Mouse (Mus musculus): ENCODE measurements around the gene Gm4491. TPM values are rescaled to one million over a fixed set of nuclear protein-coding genes. Genes with fewer than 3 reads are reported as not detected.

The Gm4491 gene
- polyA plus RNA-seq, 1 experiment from 2014 or later, result not detected

DNA sequence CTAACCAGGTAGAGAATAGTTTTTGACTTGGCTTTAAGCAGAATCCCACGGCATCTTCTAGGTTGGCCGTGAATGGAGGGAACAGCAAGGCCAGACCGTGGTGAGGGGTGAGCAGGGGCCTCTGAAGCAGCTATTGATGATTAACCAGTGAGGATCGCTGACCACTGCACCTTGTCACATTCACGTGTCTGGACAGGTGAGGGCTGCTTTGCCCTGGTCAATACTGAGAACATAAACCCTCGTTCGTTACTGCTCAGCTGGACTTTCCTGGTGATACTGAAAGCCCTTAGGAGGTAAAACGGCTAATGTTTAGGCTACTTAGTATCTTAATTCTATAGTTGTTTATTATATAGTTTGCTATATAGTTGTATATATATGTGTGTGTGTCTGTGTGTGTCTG, 8.6 kb downstream of the Gm4491 start:
- 69% methylated on average over 8 of the region's 8 CpGs for WGBS
- H3K9ac ChIP-seq, result no peak overlapping the region
- no peaks in the 10 kb centered on the region for H3K36me3 ChIP-seq
- H3K27ac ChIP-seq (ENCODE audit: poor library complexity, severe bottlenecking), result no peak overlapping the region
- no peak overlapping the region for H3K4me2 ChIP-seq
- H3K4me1 ChIP-seq (replicated peaks), result peaks cover 6% of the 10 kb centered on the region
- no peak overlapping the region for H3K4me3 ChIP-seq
- ATAC-seq (ENCODE audit: insufficient number of reproducible peaks, low FRiP score), result no peak
- H3K9me3 ChIP-seq (replicated peaks), result no peaks in the 10 kb centered on the region
- peaks cover 66% of the 10 kb centered on the region for H3K27me3 ChIP-seq (replicated peaks)

DNA sequence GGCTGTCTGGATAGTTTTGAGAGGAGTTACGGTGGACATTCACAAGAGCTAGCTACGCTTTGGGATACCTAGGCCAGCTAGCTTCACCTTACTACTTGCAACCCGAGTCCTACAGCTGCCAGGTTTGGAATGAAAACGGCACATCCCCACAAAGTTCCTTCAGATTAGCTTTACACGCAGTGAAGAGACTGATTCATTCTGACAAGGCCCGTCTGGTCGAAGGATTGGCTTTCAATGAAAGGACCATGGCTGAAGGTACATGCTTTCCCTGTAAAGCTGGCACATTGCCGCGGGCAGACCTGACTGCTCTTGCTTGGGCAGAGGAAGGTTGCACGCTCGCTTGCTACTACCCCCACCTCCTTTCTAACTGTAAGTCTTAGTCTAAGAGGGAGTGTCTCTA, 10.0 kb downstream of the Gm4491 start:
- Histone ChIP-seq H3K9me3 (replicated peaks) (no peaks in the 10 kb centered on the region), H3K9ac (no peak overlapping the region), H3K4me2 (no peak overlapping the region), H3K4me3 (no peak overlapping the region), H3K27ac (ENCODE audit: poor library complexity, severe bottlenecking) (no peak overlapping the region), H3K4me1 (replicated peaks) (peaks cover 6% of the 10 kb centered on the region), H3K27me3 (replicated peaks) (peaks cover 70% of the 10 kb centered on the region), H3K36me3 (no peaks in the 10 kb centered on the region)
- ATAC-seq (ENCODE audit: insufficient number of reproducible peaks, low FRiP score), result no peak
- WGBS, result 46% methylated on average over 11 of the region's 11 CpGs

DNA sequence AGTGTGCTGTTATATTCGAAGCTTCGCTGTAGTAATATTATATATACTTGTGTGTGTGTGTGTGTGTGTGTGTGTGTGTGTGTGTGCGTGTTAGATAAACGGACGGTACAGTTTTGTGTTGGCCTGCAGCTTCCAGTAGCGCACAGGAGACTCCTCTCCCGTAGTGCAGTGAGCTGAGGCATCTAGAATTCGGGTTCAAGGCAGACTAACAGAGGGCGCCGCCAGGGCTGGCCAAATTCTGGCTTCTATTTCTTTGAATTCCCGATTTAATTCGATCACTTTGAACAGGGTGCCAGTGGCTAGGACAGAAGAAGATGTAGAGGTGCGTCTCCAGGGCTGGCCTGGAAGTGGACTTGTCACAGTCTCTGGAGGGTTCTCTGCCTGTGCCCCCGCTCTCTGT, 10.6 kb downstream of the Gm4491 start:
- Histone ChIP-seq H3K4me2 (peak overlapping the region; percentile 100), H3K27me3 (replicated peaks) (peaks cover 76% of the 10 kb centered on the region), H3K27ac (ENCODE audit: poor library complexity, severe bottlenecking) (no peak overlapping the region), H3K9me3 (replicated peaks) (no peaks in the 10 kb centered on the region), H3K4me3 (peak overlapping the region; percentile 69), H3K36me3 (no peaks in the 10 kb centered on the region), H3K9ac (no peak overlapping the region), H3K4me1 (replicated peaks) (peaks cover 6% of the 10 kb centered on the region)
- ATAC-seq (ENCODE audit: insufficient number of reproducible peaks, low FRiP score), result no peak
- 11% methylated on average over 14 of the region's 14 CpGs for WGBS

DNA sequence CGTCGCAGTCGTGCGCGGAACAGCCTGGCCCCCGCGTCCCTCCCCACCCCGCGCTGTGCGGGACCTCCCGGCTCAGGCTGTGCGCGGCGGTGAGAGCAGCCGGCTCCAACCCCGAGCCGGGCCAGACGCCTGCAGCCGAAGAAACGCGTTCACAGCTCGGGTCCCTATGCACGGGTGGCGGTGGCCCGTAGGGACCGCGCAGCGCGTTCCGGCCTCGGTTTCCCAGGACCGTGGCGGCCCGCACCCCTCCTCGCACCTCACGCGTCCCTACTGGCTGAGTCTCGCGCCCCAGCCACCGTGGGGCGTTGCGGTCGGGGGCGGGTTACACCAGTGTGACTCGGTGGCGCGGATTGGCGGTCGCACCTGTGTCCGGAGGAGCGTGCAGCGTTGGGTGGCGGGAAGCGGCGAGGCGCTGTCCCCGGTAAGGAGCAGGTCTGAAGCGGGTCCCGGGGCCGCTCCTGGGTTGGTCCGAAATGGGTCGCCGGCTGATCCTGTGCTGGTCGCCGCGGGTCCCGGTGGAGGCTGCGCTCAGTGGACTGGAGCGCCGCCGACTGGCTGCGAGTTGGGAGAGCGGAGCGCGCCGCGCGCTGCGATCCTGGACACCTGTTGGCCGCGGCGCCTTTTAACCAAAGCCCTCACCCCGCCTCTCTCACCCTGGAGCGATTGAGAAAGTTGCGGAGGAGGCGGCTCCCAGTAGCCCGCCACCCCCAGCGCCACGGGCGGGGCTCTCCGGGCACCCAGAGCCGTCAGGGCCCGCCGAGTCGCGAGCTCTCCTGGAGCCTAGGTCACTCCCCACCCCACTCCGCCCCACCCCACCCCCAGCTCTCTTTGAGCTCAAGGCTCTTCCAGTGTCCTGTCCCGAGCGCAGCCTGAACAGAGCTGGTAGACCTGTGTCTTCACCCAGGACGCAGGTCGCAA, 11.3 kb downstream of the Gm4491 start, which contains the start of gene Gjb2:
Gjb2 (minus strand) TSS at position 597 of the 918 bp plus-strand sequence.
- Histone ChIP-seq H3K27ac (ENCODE audit: poor library complexity, severe bottlenecking) (no peak within 1 kb of the TSS), H3K4me2 (peak within 1 kb of the TSS; percentile 100), H3K9me3 (replicated peaks) (no peaks in the 10 kb centered on the region), H3K4me3 (peak within 1 kb of the TSS; percentile 69), H3K27me3 (replicated peaks) (peaks cover 82% of the 10 kb centered on the region), H3K4me1 (replicated peaks) (peaks cover 6% of the 10 kb centered on the region), H3K36me3 (no peaks in the 10 kb centered on the region), H3K9ac (peak within 1 kb of the TSS; percentile 64)
- WGBS, result under 1% methylated on average over 100 of the region's 101 CpGs
- ATAC-seq (ENCODE audit: insufficient number of reproducible peaks, low FRiP score), result no peak

DNA sequence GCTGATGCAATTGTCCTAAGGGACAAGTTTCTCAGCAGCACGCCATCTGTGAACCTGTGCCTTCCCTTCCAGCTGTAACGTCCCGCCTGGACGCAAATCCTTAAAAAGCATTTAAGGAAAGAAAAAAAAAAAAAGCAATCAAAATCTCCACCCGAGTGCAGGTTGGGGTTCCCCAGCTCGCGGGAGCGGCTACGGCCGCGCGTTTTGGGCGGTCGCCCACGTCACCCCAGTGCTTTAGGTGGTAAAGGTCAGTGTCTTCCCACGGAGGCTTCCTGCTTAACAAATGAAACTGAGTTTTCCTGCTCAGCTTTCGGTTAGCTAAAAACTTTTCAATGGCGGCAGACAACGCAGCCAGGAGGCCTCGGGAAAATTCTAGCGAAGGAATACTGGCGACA, 12.0 kb downstream of the Gm4491 start:
- H3K9ac ChIP-seq, result peak overlapping the region; percentile 64
- H3K4me1 ChIP-seq (replicated peaks), result peaks cover 6% of the 10 kb centered on the region
- peaks cover 82% of the 10 kb centered on the region for H3K27me3 ChIP-seq (replicated peaks)
- WGBS, result 3% methylated on average over 22 of the region's 22 CpGs
- no peaks in the 10 kb centered on the region for H3K36me3 ChIP-seq
- no peak for ATAC-seq (ENCODE audit: insufficient number of reproducible peaks, low FRiP score)
- H3K9me3 ChIP-seq (replicated peaks), result no peaks in the 10 kb centered on the region
- H3K4me3 ChIP-seq, result peak overlapping the region; percentile 69
- H3K27ac ChIP-seq (ENCODE audit: poor library complexity, severe bottlenecking), result no peak overlapping the region
- peak overlapping the region; percentile 100 for H3K4me2 ChIP-seq

DNA sequence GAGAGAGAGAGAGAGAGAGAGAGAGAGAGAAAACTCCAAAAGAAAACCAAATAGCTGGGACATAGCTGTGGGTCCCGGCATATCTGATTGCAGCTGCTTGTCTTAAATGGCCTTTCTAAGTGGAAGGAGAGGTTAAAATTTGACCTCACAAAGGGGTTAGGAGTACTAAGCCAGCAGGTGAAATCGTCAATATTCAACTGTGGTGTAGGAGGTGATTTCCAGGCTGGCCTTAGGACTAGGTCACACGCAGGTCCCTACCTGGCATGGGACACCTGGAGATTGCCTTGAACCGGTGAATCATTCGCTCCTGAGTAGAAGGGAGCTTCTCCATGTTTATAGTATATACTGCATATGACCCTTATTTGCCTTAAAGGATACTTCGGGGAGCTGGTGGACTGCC, 12.6 kb downstream of the Gm4491 start:
- Histone ChIP-seq H3K4me2 (no peak overlapping the region), H3K36me3 (no peaks in the 10 kb centered on the region)
- 55% methylated on average over 6 of the region's 6 CpGs for WGBS

DNA sequence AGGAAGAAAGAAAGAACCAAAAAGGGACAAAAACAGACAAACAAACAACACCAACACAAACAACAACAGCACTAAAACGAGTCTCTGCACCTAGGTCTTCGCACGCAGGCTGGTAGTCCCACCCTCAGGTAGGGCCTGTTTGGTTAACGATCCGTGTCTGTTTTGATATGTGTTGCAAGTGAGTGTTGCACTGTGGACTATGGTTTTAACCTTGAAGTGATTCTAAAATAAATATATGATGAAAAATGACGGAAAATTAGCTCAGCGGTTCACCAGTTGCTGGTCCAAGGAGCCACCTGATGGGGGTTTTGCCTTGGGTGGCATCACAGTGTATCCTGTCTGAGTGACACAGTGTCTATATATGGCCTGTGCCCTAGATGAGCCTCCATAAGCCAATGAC, 14.1 kb downstream of the Gm4491 start:
- 77% methylated on average over 7 of the region's 7 CpGs for WGBS
- ATAC-seq (ENCODE audit: insufficient number of reproducible peaks, low FRiP score), result no peak
- no peak overlapping the region for H3K4me3 ChIP-seq
- H3K36me3 ChIP-seq, result no peaks in the 10 kb centered on the region
- no peak overlapping the region for H3K4me2 ChIP-seq
- H3K27ac ChIP-seq (ENCODE audit: poor library complexity, severe bottlenecking), result no peak overlapping the region
- peaks cover 68% of the 10 kb centered on the region for H3K27me3 ChIP-seq (replicated peaks)
- H3K9me3 ChIP-seq (replicated peaks), result no peaks in the 10 kb centered on the region
- H3K4me1 ChIP-seq (replicated peaks), result peaks cover 6% of the 10 kb centered on the region
- no peak overlapping the region for H3K9ac ChIP-seq

More for the DNA sequence above, 12.6 kb downstream of the Gm4491 start:
- no peaks in the 10 kb centered on the region for H3K9me3 ChIP-seq (replicated peaks)
- no peak overlapping the region for H3K9ac ChIP-seq
- no peak overlapping the region for H3K4me3 ChIP-seq
- ATAC-seq (ENCODE audit: insufficient number of reproducible peaks, low FRiP score), result no peak
- peaks cover 78% of the 10 kb centered on the region for H3K27me3 ChIP-seq (replicated peaks)
- no peak overlapping the region for H3K27ac ChIP-seq (ENCODE audit: poor library complexity, severe bottlenecking)
- peaks cover 6% of the 10 kb centered on the region for H3K4me1 ChIP-seq (replicated peaks)

DNA sequence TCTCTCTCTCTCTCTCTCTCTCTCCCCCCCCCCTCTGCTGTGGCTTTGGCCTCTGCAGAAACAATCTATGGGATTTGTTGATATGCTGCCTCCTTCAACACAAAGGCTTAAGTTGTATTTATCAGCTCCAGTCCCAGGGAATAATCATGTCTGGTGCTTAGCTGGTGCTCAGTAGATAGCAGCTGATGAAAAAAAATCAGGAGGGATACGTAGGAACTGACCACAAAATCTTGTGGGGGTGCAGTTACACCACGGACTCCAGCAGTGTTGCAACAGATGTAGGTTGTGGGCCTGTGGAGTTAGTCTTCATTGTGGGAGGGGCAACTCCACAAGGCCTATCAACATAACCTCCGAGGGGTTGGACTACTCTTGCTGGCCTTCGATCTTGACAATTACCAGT, 19.8 kb downstream of the Gm4491 start:
- H3K36me3 ChIP-seq, result no peaks in the 10 kb centered on the region
- H3K27me3 ChIP-seq (replicated peaks), result peaks cover 16% of the 10 kb centered on the region
- no peaks in the 10 kb centered on the region for H3K4me1 ChIP-seq (replicated peaks)
- no peak overlapping the region for H3K4me2 ChIP-seq
- 46% methylated on average over 4 of the region's 4 CpGs for WGBS
- H3K4me3 ChIP-seq, result no peak overlapping the region
- H3K27ac ChIP-seq (ENCODE audit: poor library complexity, severe bottlenecking), result no peak overlapping the region
- no peaks in the 10 kb centered on the region for H3K9me3 ChIP-seq (replicated peaks)
- H3K9ac ChIP-seq, result no peak overlapping the region
- ATAC-seq (ENCODE audit: insufficient number of reproducible peaks, low FRiP score), result no peak

DNA sequence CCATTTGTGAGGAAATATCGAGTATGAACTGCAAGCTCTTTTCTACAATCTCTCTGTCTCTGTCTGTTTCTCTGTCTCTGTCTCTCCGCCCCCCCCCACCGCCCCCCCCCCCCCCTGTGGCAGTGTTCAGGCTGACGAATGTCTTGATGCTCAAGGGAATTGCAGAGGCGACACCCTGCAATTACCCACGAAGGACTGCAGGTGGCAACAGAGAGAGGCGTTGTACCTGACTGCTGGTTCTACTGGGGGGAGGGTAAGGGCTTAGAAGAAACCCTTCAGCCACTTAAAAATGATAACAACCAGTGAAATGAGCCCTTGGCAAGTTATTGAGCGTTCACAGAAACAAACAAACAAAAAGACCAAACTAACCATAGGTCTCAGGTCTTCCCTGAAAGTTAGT, 22.7 kb downstream of the Gm4491 start:
- Histone ChIP-seq H3K9me3 (replicated peaks) (no peaks in the 10 kb centered on the region), H3K27me3 (replicated peaks) (peaks cover 4% of the 10 kb centered on the region; the same call in 1 of the 2 replicates), H3K4me3 (no peak overlapping the region), H3K27ac (ENCODE audit: poor library complexity, severe bottlenecking) (no peak overlapping the region), H3K9ac (no peak overlapping the region), H3K4me2 (no peak overlapping the region), H3K4me1 (replicated peaks) (no peaks in the 10 kb centered on the region), H3K36me3 (no peaks in the 10 kb centered on the region)
- no peak for ATAC-seq (ENCODE audit: insufficient number of reproducible peaks, low FRiP score)
- 7% methylated on average over 7 of the region's 8 CpGs for WGBS

DNA sequence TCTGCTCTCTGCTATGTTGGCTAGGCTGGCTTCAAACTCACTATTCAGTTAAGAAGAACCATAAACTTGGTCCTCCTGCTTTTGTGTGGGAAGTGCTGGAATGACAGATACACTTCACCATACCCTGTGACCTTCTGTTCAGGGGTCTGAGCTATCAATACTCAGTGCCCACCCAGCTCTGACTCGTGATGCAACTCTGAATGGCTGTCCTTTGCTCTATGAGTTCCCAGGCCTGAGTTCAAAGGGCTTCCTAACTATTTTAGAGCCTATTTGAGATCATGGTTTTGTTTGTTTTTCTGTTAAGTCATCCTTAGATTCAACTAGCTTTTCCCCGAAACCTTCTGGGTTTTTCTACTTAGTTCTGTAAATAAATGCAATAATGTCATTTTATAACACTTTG, 25.7 kb downstream of the Gm4491 start:
- H3K4me2 ChIP-seq, result no peak overlapping the region
- 55% methylated on average over 2 of the region's 2 CpGs for WGBS
- no peaks in the 10 kb centered on the region for H3K36me3 ChIP-seq
- no peak overlapping the region for H3K27ac ChIP-seq (ENCODE audit: poor library complexity, severe bottlenecking)
- peaks cover 2% of the 10 kb centered on the region; the same call in 1 of the 2 replicates for H3K4me1 ChIP-seq (replicated peaks)
- H3K27me3 ChIP-seq (replicated peaks), result no peaks in the 10 kb centered on the region
- no peak overlapping the region for H3K4me3 ChIP-seq
- no peaks in the 10 kb centered on the region for H3K9me3 ChIP-seq (replicated peaks)
- no peak for ATAC-seq (ENCODE audit: insufficient number of reproducible peaks, low FRiP score)
- no peak overlapping the region for H3K9ac ChIP-seq

DNA sequence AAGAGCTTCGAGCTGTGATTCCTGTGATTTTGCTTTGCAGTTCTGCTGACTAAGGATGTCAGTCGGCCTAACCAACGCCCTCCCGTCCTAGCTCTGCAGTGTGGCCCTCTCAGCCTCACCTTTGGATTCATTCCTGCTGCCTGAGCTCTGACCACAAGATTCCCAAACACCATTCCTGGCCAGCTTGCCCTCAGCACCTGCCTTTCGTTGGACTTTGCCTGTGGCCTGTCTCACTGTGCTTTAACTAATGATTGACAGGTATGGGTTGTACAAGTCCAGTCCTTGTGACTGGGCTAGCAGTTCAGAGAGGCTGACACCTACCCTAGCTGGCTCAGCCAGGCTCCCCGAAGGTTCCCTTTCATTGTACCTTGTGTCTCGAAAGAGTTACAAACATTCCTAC, 26.6 kb downstream of the Gm4491 start:
- ATAC-seq (ENCODE audit: insufficient number of reproducible peaks, low FRiP score), result no peak
- H3K9ac ChIP-seq, result no peak overlapping the region
- H3K4me2 ChIP-seq, result no peak overlapping the region
- H3K4me3 ChIP-seq, result no peak overlapping the region
- WGBS, result 79% methylated on average over 7 of the region's 7 CpGs
- H3K27ac ChIP-seq (ENCODE audit: poor library complexity, severe bottlenecking), result no peak overlapping the region
- H3K9me3 ChIP-seq (replicated peaks), result no peaks in the 10 kb centered on the region
- H3K27me3 ChIP-seq (replicated peaks), result no peaks in the 10 kb centered on the region
- peaks cover 11% of the 10 kb centered on the region; the same call in 1 of the 2 replicates for H3K4me1 ChIP-seq (replicated peaks)
- no peaks in the 10 kb centered on the region for H3K36me3 ChIP-seq
